Mouse (Mus musculus): Measurements from ENCODE around the gene Zyg11a. TPM values are rescaled to one million over a fixed set of nuclear protein-coding genes. Genes with fewer than 3 reads are reported as not detected.
"Not testable (repeated sequence)": the region's sequence is repeated elsewhere in the genome, so short reads cannot be mapped to it uniquely, and the experiment has no call there.

Zyg11a gene
- polyA plus RNA-seq, 1 experiment from 2014 or later, result 0.10 TPM

GRCm38 (mm10) chr4:108143778-108144177 lies 74.1 kb downstream of the Zyg11a start:
- Histone ChIP-seq H3K4me1 (replicated peaks) (no peaks in the 10 kb centered on the region), H3K4me2 (no peak overlapping the region), H3K9ac (no peak overlapping the region), H3K4me3 (replicated peaks) (no peak overlapping the region), H3K27ac (no peak overlapping the region), H3K36me3 (no peaks in the 10 kb centered on the region), H3K27me3 (no peaks in the 10 kb centered on the region), H3K9me3 (replicated peaks) (no peaks in the 10 kb centered on the region)
- ATAC-seq (ENCODE audit: low read depth), result no peak
- no peak for DNase-seq

GRCm38 (mm10) chr4:108143178-108143577 lies 74.7 kb downstream of the Zyg11a start:
- not testable (repeated sequence) for H3K4me2 ChIP-seq; DNase-seq; ATAC-seq (ENCODE audit: low read depth); H3K4me1 ChIP-seq (replicated peaks); H3K9ac ChIP-seq; H3K36me3 ChIP-seq; H3K27me3 ChIP-seq; H3K9me3 ChIP-seq (replicated peaks); H3K27ac ChIP-seq; H3K4me3 ChIP-seq (replicated peaks)
- WGBS (ENCODE audit: insufficient replicate concordance), result 64% methylated on average over 2 of the region's 2 CpGs

- no peaks in the 10 kb centered on the region for H3K4me1 ChIP-seq (replicated peaks)
Observed at GRCm38 (mm10) chr4:108136938-108137337, 80.9 kb downstream of the Zyg11a start.

More at GRCm38 (mm10) chr4:108136938-108137337, 80.9 kb downstream of the Zyg11a start:
- no peak for DNase-seq
- Histone ChIP-seq H3K4me3 (replicated peaks) (no peak overlapping the region), H3K27me3 (no peaks in the 10 kb centered on the region), H3K4me2 (no peak overlapping the region), H3K27ac (no peak overlapping the region), H3K9ac (no peak overlapping the region), H3K36me3 (no peaks in the 10 kb centered on the region), H3K9me3 (replicated peaks) (no peaks in the 10 kb centered on the region)
- no peak for ATAC-seq (ENCODE audit: low read depth)
- WGBS (ENCODE audit: insufficient replicate concordance), result 67% methylated on average over 5 of the region's 5 CpGs

Other genes with a start within 250 kb of the Zyg11a start
- not detected in 2 replicates for gene Slc1a7, start 249.7 kb downstream of the Zyg11a start, polyA plus RNA-seq (2015; fragmentation: Nextera tagmentation; extraction: Ambion mirVana)
- gene Podn, start 121.6 kb downstream of the Zyg11a start, polyA plus RNA-seq (2015; fragmentation: Nextera tagmentation; extraction: Ambion mirVana), result 0.28 TPM in 1 of 2 replicates, not detected in the other
- 244 and 259 TPM in 2 replicates for gene Scp2, start 73.0 kb downstream of the Zyg11a start, polyA plus RNA-seq (2015; fragmentation: Nextera tagmentation; extraction: Ambion mirVana)
- gene Echdc2, start 52.6 kb downstream of the Zyg11a start, polyA plus RNA-seq (2015; fragmentation: Nextera tagmentation; extraction: Ambion mirVana), result 10.2 and 10.7 TPM in 2 replicates
- gene Zyg11b, start 83.0 kb upstream of the Zyg11a start, polyA plus RNA-seq (2015; fragmentation: Nextera tagmentation; extraction: Ambion mirVana), result 2.1 and 2.7 TPM in 2 replicates
- gene Coa7, start 110.1 kb upstream of the Zyg11a start, polyA plus RNA-seq (2015; fragmentation: Nextera tagmentation; extraction: Ambion mirVana), result 30.8 and 32.6 TPM in 2 replicates
- 0.20 and 0.53 TPM in 2 replicates for gene Shisal2a, start 165.3 kb upstream of the Zyg11a start, polyA plus RNA-seq (2015; fragmentation: Nextera tagmentation; extraction: Ambion mirVana)
- 10.4 and 12.4 TPM in 2 replicates for gene Gpx7, start 188.9 kb upstream of the Zyg11a start, polyA plus RNA-seq (2015; fragmentation: Nextera tagmentation; extraction: Ambion mirVana)
- gene Tut4, start 241.4 kb upstream of the Zyg11a start, polyA plus RNA-seq (2015; fragmentation: Nextera tagmentation; extraction: Ambion mirVana), result 19.2 and 23.1 TPM in 2 replicates

Measured in liver, embryonic 13.5 days (tissue).